Mouse (Mus musculus): Measurements from ENCODE around the gene Osgep. TPM values are rescaled to one million over a fixed set of nuclear protein-coding genes. Genes with fewer than 3 reads are reported as not detected.
"Not testable (repeated sequence)": the region's sequence is repeated elsewhere in the genome, so short reads cannot be mapped to it uniquely, and the experiment has no call there.

The Osgep gene
- 10 to 100 TPM; 34.6 to 37.0 TPM for total RNA-seq (2021)

GRCm38 (mm10) chr14:50924281-50925064, at the start of gene Osgep, which contains the start of gene Apex1:
Gene Osgep, minus strand, starts transcription at chr14:50924893.
Gene Apex1, plus strand, starts transcription at chr14:50924968.
- DNase-seq (ENCODE audit: extremely low spot score in 1 of 2, low spot score in 1 of 2) = peak; percentile 84 to 94

- DNase-seq (ENCODE audit: extremely low spot score in 1 of 2, low spot score in 1 of 2) = no peak
Measured at GRCm38 (mm10) chr14:50973700-50974099, 49.0 kb upstream of the Osgep start.

- not testable (repeated sequence) for DNase-seq (ENCODE audit: extremely low spot score in 1 of 2, low spot score in 1 of 2)
Measured at GRCm38 (mm10) chr14:50973054-50973453, 48.4 kb upstream of the Osgep start.

GRCm38 (mm10) chr14:50970822-50971221, 46.1 kb upstream of the Osgep start:
- no peak for DNase-seq (ENCODE audit: extremely low spot score in 1 of 2, low spot score in 1 of 2)

GRCm38 (mm10) chr14:50969558-50970544, 45.2 kb upstream of the Osgep start:
- no peak for DNase-seq (ENCODE audit: extremely low spot score in 1 of 2, low spot score in 1 of 2)

GRCm38 (mm10) chr14:50969041-50969440, 44.3 kb upstream of the Osgep start:
- no peak for DNase-seq (ENCODE audit: extremely low spot score in 1 of 2, low spot score in 1 of 2)

GRCm38 (mm10) chr14:50968216-50968980, 43.7 kb upstream of the Osgep start:
- DNase-seq (ENCODE audit: extremely low spot score in 1 of 2, low spot score in 1 of 2) = no peak

GRCm38 (mm10) chr14:50958289-50958995, 33.7 kb upstream of the Osgep start:
- DNase-seq (ENCODE audit: extremely low spot score in 1 of 2, low spot score in 1 of 2) = not testable (repeated sequence)

GRCm38 (mm10) chr14:50957146-50957545, 32.5 kb upstream of the Osgep start:
- DNase-seq (ENCODE audit: extremely low spot score in 1 of 2, low spot score in 1 of 2) = not testable (repeated sequence)

- not testable (repeated sequence) for DNase-seq (ENCODE audit: extremely low spot score in 1 of 2, low spot score in 1 of 2)
Measured at GRCm38 (mm10) chr14:50956724-50957123, 32.0 kb upstream of the Osgep start.

GRCm38 (mm10) chr14:50955942-50956508, 31.3 kb upstream of the Osgep start, which contains the start of gene Pnp2:
Gene Pnp2, plus strand, starts transcription at chr14:50955992.
- DNase-seq (ENCODE audit: extremely low spot score in 1 of 2, low spot score in 1 of 2) = peak in 1 of 2 experiments; percentile 23

- DNase-seq (ENCODE audit: extremely low spot score in 1 of 2, low spot score in 1 of 2) = no peak
Measured at GRCm38 (mm10) chr14:50955487-50955886, 30.8 kb upstream of the Osgep start.

- not testable (repeated sequence) for DNase-seq (ENCODE audit: extremely low spot score in 1 of 2, low spot score in 1 of 2)
Measured at GRCm38 (mm10) chr14:50945526-50945925, 20.8 kb upstream of the Osgep start.

GRCm38 (mm10) chr14:50945081-50945480, 20.4 kb upstream of the Osgep start:
- DNase-seq (ENCODE audit: extremely low spot score in 1 of 2, low spot score in 1 of 2) = not testable (repeated sequence)

GRCm38 (mm10) chr14:50944668-50945033, 20.0 kb upstream of the Osgep start:
- DNase-seq (ENCODE audit: extremely low spot score in 1 of 2, low spot score in 1 of 2) = not testable (repeated sequence)

GRCm38 (mm10) chr14:50943932-50944667, 19.4 kb upstream of the Osgep start, which contains the start of gene Gm49342:
Gene Gm49342, plus strand, starts transcription at chr14:50944517.
- DNase-seq (ENCODE audit: extremely low spot score in 1 of 2, low spot score in 1 of 2) = peak; percentile 81 to 82

- no peak for DNase-seq (ENCODE audit: extremely low spot score in 1 of 2, low spot score in 1 of 2)
Measured at GRCm38 (mm10) chr14:50938940-50939339, 14.2 kb upstream of the Osgep start.

- no peak for DNase-seq (ENCODE audit: extremely low spot score in 1 of 2, low spot score in 1 of 2)
Measured at GRCm38 (mm10) chr14:50938119-50938908, 13.6 kb upstream of the Osgep start.

All from layer of hippocampus, postnatal 25 days (tissue).